Mouse (Mus musculus): Measurements from ENCODE around the gene Crispld2.

The Crispld2 gene

DNA sequence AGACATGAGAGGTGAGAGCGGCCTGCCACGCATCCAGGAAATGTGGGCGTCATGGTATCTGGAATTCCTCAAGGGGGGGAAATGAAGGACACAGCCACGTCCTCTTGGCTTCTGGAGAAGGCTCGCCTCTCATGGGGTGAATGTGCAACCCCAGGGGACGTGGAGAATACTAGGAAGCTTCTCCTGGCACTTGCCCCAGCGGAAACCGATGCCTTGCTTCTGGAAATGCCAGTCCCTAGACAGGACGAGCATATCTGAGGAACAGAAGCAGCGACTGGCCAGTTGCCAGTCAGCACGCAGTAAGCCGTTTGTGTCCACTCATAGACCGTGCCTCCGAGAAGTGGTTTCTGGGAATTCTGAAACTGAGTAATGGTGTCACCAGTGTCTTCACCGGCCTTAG is 45.0 kb downstream of the Crispld2 start:
- DNase-seq = peak; percentile 58

DNA sequence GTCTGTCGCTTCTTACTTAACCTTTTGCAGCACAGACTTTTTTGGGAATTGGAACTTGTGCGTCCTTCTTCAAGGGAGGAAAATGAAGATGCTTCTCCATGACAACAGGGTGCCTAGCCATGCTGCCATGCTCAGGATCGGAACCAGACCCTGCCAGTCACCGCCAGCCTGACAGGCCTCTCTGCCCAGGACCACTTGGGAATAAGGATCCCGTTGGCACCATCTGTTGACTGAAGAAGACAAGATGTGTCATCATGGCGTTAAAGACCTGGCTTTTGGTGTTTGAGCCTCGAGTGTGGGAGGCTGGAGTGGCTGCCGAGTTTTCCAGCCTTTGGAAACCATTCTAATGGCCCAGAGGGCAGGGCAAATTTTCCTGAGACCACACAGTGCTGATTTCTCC is 45.4 kb downstream of the Crispld2 start:
- DNase-seq = no peak

DNA sequence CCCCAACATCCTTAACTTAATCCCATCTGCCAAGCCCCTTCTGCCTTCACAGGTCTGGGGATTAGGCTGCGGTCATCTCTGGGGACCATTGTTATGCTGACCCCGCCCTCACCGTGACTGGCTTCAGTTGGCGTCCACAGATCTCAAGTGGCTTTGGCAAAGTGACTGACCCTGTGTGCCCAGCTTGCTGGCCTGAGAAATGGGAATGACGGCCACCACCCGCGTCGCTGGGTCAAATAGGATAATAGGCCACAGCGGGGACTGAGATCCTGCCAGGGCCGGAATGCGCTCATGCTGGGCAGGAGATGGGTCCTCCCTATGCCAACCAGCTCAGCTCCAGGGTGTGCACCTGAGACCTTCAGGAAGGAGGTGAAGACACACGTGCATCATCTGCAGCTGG is 46.5 kb downstream of the Crispld2 start:
- DNase-seq = no peak

DNA sequence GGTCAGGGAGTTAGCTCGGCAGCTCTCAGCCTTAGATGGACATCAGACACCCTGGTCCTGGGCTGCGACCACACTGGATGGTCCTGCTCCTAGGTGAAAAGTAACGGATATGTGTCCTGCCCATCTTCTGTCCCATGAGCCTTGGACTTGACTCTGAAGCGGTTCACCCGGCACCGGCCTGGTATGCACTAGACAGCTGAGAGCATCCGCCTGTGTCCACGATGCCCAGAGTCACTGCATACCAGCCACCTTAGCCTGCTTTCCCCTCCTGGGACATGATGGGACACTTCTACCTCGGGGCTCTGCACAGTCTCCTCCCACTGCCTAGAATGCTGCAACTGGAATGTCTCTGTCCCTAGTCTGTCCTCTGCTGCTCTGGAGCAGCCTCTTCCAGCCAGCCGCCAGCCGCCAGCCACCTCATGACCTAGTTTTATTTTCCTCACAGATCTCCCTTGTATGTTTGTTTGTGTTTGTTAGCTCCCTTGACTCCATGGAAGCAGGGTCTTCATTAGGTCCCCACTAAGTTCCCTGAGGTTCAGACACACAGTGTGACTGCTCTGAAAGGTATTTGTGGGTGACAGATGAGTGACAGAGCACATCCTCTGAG is 47.2 kb downstream of the Crispld2 start:
- no peak for DNase-seq

DNA sequence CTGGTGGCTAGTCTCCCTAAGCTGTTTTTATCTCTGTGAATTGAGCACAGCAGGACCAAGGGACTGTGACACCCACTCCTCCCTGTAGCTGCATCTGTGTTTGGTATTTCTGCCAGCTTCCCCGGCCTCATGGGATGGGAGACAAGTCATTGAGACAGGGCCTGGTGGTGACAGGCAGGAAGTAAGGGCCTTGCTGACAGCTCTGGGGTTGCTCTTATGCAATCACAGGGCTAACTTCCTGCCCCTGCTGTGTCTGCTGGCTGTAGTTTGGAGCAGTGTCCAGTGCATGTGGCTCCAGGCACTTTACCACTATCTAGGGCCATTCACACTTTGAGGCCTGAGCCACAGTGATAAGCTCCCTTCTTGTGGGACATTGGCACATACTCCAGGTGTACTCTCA is 48.6 kb downstream of the Crispld2 start:
- DNase-seq = peak; percentile 64

DNA sequence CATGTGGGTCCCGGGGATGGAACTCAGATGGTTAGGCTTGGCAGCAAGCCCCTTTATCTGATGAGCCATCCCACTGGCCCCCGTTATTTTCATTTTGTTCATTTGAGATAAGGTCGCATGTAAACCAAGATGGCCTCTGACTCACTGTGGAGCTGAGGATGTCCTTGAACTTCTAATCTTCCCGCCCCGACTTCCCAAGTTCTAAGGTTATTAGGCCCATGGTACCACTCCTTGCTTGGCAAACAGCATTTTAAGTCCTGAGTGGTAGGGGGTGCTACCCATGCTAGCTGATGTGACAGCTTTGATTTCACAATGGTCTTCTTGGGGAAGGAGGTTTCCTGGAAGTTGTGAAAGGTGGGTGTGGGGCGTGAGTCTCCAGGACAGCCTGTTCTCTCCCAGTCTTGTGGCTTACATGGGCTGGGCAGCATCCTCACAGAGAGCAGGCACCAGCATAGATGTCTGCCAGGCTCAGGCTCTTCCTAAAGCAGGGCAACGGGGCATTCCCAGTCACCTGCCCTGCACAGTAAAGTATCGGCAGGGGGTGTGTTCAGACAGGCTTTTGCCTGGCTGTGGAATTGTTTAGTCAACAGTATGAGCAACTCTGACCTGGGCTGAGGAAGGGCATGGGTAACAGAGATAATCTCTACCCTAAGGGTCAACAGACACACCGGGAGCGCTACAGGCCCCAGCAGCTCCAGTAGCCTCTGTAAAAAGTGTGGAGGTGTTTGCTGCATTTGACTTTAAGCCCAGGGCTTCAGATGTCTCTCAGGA is 50.5 kb downstream of the Crispld2 start:
- DNase-seq = no peak

DNA sequence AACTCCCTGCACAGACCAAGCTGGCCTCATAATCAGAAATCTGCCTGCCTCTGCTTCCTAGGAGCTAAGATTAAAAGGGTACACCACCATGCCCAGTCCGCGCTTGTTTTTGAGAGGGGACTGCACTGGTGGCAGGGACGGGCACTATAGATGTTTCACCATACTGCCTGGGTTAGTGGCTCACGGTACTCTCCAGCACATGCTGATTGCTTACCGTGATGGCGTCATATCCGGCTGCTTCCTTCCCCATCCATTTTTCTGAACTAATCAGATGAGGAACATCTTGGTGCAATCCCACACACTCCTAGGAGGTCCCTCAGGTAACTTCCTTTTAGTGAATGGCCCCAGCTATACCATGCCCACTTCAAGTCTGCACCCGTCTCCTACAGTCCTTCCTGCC is 52.7 kb downstream of the Crispld2 start:
- no peak for DNase-seq

DNA sequence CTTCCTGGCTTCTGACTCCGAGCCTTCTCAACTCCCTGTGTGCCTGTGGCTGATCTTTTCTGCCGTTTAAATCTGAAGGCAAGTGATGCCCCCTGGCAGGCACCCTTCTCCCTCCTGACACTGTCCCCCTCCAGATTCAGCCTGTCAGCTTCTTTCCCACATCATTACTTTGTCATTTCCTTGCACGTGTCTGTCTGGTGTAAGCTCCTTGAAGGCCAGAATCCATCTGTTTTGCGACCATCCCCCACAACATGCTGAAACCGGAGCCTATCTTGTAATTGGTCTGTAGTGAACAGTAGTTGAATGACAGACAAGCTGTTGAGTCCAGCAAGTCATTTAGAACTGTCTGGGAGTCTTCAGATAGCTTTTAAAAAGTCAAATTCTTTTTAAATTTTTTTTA is 53.2 kb downstream of the Crispld2 start:
- no peak for DNase-seq

DNA sequence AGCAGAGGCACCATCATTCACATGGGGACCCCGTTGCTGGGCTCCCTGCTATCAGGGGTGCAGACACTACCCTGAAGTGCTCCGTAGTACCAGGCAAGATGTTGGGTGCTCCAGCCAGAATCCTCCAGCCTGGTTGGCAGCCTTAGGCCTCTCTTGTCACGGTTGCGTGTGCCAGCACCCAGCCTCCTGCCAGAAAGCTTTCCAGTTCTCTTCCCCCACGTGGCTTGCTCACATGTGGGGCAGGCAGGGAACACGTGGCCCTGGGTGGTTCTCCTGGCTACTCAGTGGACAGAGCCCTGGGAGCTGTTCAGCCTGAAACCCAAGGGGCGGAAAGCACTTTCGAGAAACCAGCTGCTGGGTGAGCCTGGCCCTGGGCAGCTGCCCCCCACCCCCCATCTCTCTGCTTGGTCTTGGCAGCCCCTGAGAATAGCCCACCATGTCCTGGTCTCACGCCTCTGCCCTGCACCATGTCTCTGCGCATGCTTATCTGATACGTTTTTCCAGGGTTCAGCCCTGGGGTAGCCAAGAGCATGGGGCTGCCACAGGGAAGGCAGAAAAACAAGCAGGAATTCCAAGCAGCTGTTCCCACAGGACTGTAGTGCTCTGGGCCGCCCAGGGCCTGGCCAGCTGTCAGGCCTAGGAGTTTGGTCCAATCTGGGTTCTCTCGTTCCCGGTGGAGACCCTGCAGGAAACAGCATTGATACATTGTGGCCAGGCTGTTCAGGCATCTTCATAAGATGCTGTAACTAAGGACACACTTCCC is 54.2 kb downstream of the Crispld2 start:
- peak; percentile 98 for DNase-seq

DNA sequence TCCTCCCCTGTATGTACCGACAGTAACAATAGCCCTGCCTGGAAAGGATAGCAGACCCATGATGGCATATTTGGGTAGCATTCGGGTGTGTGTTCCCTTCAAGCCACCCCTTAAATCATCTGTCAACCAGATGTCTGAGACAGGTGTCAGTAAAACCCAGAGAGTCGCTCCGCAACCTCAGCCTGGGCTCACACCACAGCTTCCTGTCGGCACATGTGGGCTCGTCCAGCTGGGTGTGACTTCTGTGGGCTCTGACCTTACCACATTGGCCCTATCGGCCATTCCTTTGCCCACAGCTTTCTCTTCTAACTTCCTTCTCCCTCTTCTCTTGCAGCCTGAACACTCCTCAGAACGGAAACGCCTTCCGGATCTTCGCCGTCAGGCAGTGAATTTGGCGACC is 57.7 kb downstream of the Crispld2 start:
- DNase-seq = no peak

DNA sequence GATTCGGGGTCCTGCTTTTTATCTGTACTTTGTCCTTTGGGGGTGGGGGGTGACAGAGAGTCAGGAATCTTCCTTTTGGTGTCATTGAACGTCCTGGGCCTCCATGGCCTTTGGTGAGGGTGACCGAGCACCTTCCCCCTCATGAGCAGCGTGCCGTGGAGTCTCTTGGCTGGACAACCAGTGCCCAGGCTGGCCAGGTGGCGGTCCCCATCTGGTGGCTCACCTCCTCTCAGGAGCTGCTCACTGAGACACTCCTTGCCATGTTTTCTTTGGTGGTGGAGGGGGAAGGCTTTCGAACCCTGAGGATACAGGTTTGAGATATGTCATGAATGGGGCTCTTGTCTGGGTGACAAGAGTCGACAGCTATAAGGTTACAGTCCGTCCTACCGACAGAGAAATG is 58.1 kb downstream of the Crispld2 start:
- DNase-seq = no peak

DNA sequence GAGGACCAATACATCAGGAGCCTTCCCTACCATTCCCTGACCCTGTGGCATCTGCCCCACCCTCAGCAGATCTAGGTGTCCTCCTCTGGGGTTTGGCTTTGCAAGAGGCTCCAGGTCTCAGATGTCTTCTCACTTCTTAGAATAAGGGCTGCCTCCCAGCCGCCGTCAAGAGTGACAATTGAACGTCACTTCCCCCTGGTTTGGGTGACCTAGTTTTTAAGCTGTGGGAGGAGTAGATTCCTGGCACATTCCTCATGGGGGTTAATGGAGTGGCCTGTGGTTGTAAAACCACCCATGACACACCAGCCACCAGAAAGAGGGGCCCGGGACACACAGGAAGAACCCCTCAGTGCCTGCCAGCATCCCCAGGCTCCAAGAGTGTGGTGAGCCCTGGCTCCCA is 58.8 kb downstream of the Crispld2 start:
- no peak for DNase-seq

DNA sequence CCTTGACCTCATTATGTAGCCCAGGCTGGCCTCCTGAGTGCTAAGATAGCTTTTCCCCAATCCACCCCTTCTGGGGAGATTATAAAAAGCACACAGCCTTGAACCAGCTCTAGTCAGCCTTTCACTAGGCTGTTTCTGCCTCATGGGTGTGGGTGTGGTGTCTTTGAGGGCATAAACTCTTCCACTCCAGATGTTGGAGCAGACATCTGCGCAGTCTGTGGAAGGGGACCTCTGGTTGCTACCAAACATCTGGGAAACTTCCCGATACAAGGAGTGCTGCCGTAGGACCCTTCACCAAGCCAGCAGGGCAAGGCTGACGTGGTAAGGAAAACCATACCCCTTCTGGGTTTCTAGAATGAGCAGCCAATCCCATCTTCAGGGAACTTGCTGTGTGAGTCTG is 59.7 kb downstream of the Crispld2 start:
- no peak for DNase-seq

DNA sequence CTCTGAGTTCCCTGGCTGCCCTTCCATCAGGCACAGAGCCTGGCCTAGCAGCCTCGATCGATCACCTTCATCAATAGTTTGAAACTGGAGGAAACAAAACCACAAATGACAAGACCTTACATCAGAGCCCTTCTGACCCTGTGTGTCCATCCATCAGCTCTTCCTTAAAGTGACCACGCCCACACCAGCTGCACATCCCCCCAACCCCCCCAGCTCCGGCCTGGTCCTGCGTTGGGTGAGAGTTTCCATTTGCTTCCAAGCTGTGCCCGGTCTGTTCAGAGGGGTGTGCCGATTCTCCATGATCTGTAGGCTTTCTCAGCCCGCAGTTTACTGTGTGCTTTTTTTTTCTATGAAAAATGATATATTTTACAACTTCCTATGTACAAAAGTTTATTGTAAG is 60.1 kb downstream of the Crispld2 start:
- no peak for DNase-seq

DNA sequence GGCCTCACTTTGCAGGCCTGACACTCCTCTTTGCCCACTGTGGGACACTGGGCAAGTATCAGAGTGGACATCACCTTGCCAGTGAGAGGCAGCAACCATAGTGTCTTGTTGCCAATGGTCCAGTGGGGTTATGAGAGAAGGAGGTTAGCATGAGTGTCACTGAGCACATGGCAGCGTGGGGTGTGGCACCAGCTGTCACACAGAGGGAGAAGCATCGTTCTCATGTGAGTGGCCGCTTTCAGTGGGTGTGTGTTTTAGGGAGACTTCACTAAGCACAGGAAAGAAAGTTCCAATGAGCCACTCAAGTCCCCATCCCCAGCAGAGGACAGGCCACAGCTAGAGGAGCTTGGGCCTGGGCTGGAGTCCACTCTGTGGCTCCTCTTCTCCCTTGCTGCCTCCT is 62.6 kb downstream of the Crispld2 start:
- no peak for DNase-seq

DNA sequence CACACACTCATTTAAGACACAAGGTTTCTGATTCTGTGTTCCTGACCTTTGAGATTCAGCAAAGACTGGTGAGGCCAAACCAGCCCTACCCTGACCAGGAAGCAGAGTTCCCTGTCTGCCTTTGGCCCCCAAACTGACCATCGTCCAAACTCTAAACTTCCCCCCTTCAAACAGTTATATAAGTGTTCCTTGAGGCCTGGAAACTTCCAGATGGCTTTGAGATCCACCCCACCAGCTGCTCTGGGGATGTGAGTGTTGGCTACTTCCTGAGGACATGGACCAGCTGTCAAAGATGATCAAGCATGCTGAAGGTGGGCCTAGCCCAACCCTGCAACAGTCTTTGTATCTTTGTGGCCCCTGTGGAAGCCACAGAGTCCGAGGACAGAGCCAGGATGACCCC is 64.8 kb downstream of the Crispld2 start:
- DNase-seq = peak; percentile 76

DNA sequence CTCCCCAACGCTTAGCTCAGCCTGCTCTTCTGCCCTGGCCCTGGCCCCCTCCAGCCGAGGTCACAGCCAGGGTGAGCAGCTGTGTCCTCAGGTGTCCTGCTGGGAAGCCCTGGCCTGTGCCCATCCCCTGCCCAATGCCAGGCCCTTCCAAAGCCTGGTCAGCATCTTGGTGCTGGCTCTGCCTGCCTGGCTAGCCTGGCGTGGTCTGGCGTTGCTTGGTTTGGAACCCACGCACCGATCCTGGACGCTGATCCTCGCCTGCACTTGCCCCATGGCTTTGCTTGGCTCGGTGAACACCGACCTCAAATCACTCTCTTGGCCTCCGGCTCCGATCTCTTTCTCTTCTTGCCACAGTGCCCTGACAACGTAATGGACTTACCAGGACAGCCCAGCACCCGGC is 70.5 kb downstream of the Crispld2 start:
- DNase-seq = no peak

DNA sequence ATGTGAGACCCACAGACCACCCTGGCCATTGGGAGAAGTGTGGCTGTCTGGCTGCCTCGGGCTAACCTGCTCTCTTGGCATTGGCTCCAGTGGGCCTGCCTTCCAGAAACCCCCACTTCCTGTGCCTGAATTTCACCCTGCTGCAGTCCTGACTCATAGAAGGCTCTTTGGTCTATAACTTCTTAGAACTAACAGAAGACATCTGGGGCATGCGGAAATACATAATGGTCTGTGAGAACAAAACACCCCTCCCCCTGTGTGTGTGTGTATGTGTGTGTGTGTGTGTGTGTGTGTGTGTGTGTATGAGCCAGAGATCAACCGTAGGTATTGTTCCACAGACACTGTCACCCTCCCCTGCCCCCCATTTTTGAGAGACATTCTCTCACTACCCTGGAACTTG is 71.1 kb downstream of the Crispld2 start:
- DNase-seq = no peak

DNA sequence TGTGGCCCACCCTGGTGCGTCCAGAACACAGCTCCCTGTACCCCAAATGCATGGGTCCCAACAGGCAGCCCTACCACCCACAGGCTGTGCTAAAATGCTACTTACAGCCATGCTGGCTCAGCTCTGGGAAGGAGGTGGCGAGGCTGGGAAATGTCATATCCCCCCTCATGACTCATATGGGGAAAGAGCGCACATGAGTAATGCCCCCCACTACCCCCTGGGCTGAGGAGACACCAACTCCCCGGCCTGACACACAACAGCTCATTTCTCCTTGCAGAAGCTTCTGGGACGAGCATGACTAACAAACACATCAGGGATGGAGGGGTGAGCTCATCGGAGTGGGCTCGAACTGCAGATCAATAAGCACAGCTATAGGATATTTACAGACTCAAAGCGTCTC is 73.4 kb downstream of the Crispld2 start:
- DNase-seq = no peak

DNA sequence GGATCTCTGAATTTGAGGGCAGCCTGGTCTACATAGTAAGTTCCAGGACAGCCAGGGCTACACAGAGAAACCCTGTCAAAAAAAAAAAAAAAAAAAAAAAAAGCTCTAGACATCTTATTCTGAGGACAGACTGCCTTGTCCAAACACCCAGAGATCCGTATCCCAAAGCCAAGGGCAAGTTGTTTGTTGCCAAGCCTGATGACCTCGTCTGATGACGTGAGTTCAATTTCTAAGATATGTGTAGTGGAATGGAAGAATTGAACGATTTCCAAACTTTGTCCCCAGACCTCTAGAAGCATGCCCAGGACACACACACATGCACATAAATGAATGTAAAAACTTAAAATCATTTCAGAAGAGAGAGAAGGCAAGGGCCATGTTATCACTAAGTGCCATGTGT is 74.0 kb downstream of the Crispld2 start:
- no peak for DNase-seq

DNA sequence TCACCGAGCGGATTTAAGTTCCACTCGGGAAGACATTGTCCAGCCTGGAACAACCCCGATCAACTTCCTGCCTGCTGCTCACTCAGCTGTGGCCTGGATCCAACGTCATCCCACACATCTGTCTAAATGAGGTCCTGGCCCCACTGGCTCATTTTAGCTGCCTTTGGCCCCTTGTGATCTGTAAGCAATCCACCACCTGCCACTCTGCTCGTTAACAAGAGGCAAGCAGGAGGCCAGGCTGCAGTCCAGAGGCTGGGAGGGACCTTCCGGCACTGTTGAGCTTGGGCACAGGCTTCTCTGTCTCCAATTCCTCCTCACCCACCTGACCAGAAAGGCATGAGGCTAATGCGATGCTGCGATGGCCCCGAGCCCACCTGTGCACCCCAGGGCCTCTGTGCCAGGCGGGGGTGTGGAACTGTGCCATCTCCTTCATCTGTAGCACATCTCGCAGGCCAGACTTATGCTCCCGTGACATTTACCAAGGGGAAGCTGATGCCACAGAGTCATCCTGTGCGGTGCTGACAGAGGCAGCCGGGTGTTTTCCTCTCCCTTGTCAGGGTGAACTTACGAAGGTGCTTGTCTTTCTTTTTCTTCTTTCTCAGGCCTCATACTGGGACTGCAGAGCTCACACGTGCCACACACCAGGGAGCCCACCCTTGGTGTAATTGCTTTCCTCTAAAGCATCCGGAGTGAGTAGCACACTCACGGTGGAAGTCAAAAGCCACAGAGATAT is 75.9 kb downstream of the Crispld2 start:
- DNase-seq = peak; percentile 84

DNA sequence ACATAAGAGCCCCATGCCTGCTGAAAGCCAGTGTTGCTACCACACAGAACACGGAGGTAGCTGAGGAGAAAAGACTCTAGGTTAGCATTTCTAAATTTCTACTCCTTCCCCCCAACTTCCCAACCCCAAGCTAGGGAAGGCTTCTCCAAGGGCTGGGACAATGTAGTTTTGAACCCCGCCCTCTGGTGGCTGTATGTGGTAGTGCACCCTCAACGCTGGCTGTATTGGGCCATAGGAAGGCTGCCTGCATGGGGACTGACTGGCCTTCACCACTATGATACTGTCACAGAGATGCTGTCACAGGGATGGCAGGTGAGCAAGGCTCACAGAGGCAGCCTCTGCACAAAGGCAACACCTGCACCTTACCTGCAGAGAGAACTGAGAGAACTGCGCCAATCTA is 79.4 kb downstream of the Crispld2 start:
- DNase-seq = peak; percentile 90

DNA sequence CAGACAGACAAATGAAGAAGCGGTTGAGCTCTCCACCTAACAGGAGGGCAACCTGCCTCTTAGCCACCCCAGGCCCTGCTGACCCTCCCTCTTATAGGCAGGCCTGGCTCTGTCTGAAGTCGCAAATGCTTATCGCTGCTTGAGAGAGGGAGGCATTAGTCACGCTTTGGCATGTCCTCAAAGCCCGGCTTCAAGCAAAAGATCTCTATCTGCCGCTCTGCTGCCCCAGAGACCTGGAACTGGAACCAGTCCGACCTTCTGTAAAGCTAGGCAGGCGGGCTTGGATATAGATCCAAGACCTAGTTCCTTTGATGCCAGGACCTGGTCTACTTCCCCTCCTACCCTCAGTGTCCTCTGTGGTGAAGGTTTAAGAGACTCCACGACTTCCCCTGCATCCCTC is 80.0 kb downstream of the Crispld2 start:
- DNase-seq = no peak

DNA sequence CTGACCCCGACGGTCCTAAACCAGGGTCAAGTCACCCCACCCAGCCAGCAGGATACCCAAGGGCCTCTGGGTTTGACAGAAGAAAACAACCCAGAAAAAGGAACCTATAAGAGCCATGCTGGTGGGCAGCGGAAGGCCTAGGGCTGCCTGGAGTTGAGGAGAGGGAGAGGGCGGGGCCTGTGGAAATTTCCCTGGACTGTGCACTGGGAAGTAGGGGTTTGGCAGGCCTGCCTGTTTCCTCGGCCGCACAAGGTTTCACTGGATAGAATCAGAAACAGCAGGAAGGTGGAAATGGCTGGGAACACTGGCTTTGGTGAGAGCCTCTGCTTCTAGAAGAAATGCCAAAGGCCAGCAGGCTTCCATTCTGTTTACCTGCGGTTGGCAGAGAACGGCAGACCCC is 80.6 kb downstream of the Crispld2 start:
- DNase-seq = peak; percentile 49

Measured in kidney, adult 9 months (tissue).